Mouse (Mus musculus): Measurements from ENCODE around the gene Camk2n1. TPM values are rescaled to one million over a fixed set of nuclear protein-coding genes. Genes with fewer than 3 reads are reported as not detected.

Gene Camk2n1
- polyA plus RNA-seq, 1 experiment, result 12.1 TPM

GRCm38 (mm10) chr4:138449636-138450314 is 4.3 kb upstream of the Camk2n1 start:
- Histone ChIP-seq H3K9me3 (replicated peaks; ENCODE audit: control insufficient read depth, insufficient read depth, low read length, poor library complexity, severe bottlenecking) (no peaks in the 10 kb centered on the region), H3K4me1 (ENCODE audit: control insufficient read depth, insufficient read depth, low read length) (peaks cover 18% of the 10 kb centered on the region), H3K4me3 (ENCODE audit: low read depth, low read length) (no peak overlapping the region), H3K36me3 (ENCODE audit: control insufficient read depth, insufficient read depth, low read length, poor library complexity, severe bottlenecking) (no peaks in the 10 kb centered on the region), H3K27me3 (ENCODE audit: control insufficient read depth, insufficient read depth, low read length, poor library complexity, severe bottlenecking) (no peaks in the 10 kb centered on the region), H3K9ac (ENCODE audit: low read depth, poor library complexity, severe bottlenecking) (no peak overlapping the region), H3K27ac (ENCODE audit: insufficient read depth, low read length) (peak overlapping the region; percentile 19)
- TF ChIP-seq POLR2A (IDR thresholded peaks at IDR 0.05; ENCODE audit: insufficient read depth, low read length) (no peak), CTCF (IDR thresholded peaks at IDR 0.05; ENCODE audit: low read depth, low read length) (no peak), EP300 (IDR thresholded peaks at IDR 0.05; ENCODE audit: insufficient read depth, low read depth, low read length) (peak; percentile 60)

- peaks cover 16% of the 10 kb centered on the region for H3K4me1 ChIP-seq (ENCODE audit: control insufficient read depth, insufficient read depth, low read length)
- H3K36me3 ChIP-seq (ENCODE audit: control insufficient read depth, insufficient read depth, low read length, poor library complexity, severe bottlenecking), result no peaks in the 10 kb centered on the region
Measured at GRCm38 (mm10) chr4:138452306-138453096, 1.6 kb upstream of the Camk2n1 start.

GRCm38 (mm10) chr4:138453097-138453752 is 889 bp upstream of the Camk2n1 start:
- no peaks in the 10 kb centered on the region for H3K27me3 ChIP-seq (ENCODE audit: control insufficient read depth, insufficient read depth, low read length, poor library complexity, severe bottlenecking)

More at GRCm38 (mm10) chr4:138452306-138453096, 1.6 kb upstream of the Camk2n1 start:
- TF ChIP-seq EP300 (IDR thresholded peaks at IDR 0.05; ENCODE audit: insufficient read depth, low read depth, low read length) (0 out of 2 replicates have a peak, but pooled peaks have one; percentile 42), POLR2A (IDR thresholded peaks at IDR 0.05; ENCODE audit: insufficient read depth, low read length) (no peak)
- H3K9me3 ChIP-seq (replicated peaks; ENCODE audit: control insufficient read depth, insufficient read depth, low read length, poor library complexity, severe bottlenecking), result no peaks in the 10 kb centered on the region
- peak overlapping the region; percentile 10; the same call in 1 of the 2 replicates for H3K27ac ChIP-seq (ENCODE audit: insufficient read depth, low read length)
- H3K9ac ChIP-seq (ENCODE audit: low read depth, poor library complexity, severe bottlenecking), result no peak overlapping the region
- H3K4me3 ChIP-seq (ENCODE audit: low read depth, low read length), result no peak overlapping the region; the same call in 1 of the 2 replicates
- no peaks in the 10 kb centered on the region for H3K27me3 ChIP-seq (ENCODE audit: control insufficient read depth, insufficient read depth, low read length, poor library complexity, severe bottlenecking)

GRCm38 (mm10) chr4:138454571-138455140 is 542 bp downstream of the Camk2n1 start:
- H3K4me1 ChIP-seq (ENCODE audit: control insufficient read depth, insufficient read depth, low read length), result peaks cover 12% of the 10 kb centered on the region
- H3K9me3 ChIP-seq (replicated peaks; ENCODE audit: control insufficient read depth, insufficient read depth, low read length, poor library complexity, severe bottlenecking), result no peaks in the 10 kb centered on the region
- H3K36me3 ChIP-seq (ENCODE audit: control insufficient read depth, insufficient read depth, low read length, poor library complexity, severe bottlenecking), result no peaks in the 10 kb centered on the region
- H3K9ac ChIP-seq (ENCODE audit: low read depth, poor library complexity, severe bottlenecking), result peak overlapping the region; percentile 89
- peak overlapping the region; percentile 91 for H3K4me3 ChIP-seq (ENCODE audit: low read depth, low read length)
- TF ChIP-seq POLR2A (IDR thresholded peaks at IDR 0.05; ENCODE audit: insufficient read depth, low read length), result no peak
- no peak for TF ChIP-seq CTCF (IDR thresholded peaks at IDR 0.05; ENCODE audit: low read depth, low read length)
- no peak for TF ChIP-seq EP300 (IDR thresholded peaks at IDR 0.05; ENCODE audit: insufficient read depth, low read depth, low read length)
- no peaks in the 10 kb centered on the region for H3K27me3 ChIP-seq (ENCODE audit: control insufficient read depth, insufficient read depth, low read length, poor library complexity, severe bottlenecking)
- no peak overlapping the region for H3K27ac ChIP-seq (ENCODE audit: insufficient read depth, low read length)

More at GRCm38 (mm10) chr4:138453097-138453752, 889 bp upstream of the Camk2n1 start:
- H3K36me3 ChIP-seq (ENCODE audit: control insufficient read depth, insufficient read depth, low read length, poor library complexity, severe bottlenecking), result no peaks in the 10 kb centered on the region
- peak overlapping the region; percentile 89 for H3K9ac ChIP-seq (ENCODE audit: low read depth, poor library complexity, severe bottlenecking)
- H3K4me3 ChIP-seq (ENCODE audit: low read depth, low read length), result peak overlapping the region; percentile 72
- H3K9me3 ChIP-seq (replicated peaks; ENCODE audit: control insufficient read depth, insufficient read depth, low read length, poor library complexity, severe bottlenecking), result no peaks in the 10 kb centered on the region
- peaks cover 12% of the 10 kb centered on the region for H3K4me1 ChIP-seq (ENCODE audit: control insufficient read depth, insufficient read depth, low read length)
- H3K27ac ChIP-seq (ENCODE audit: insufficient read depth, low read length), result 0 out of 2 replicates have a peak overlapping the region, but pooled peaks have one; percentile 10
- TF ChIP-seq POLR2A (IDR thresholded peaks at IDR 0.05; ENCODE audit: insufficient read depth, low read length) (no peak), EP300 (IDR thresholded peaks at IDR 0.05; ENCODE audit: insufficient read depth, low read depth, low read length) (peak; percentile 79; the same call in 1 of the 2 replicates), CTCF (IDR thresholded peaks at IDR 0.05; ENCODE audit: low read depth, low read length) (no peak)

- Histone ChIP-seq H3K27me3 (ENCODE audit: control insufficient read depth, insufficient read depth, low read length, poor library complexity, severe bottlenecking) (no peaks in the 10 kb centered on the region), H3K4me3 (ENCODE audit: low read depth, low read length) (peak overlapping the region; percentile 91), H3K36me3 (ENCODE audit: control insufficient read depth, insufficient read depth, low read length, poor library complexity, severe bottlenecking) (no peaks in the 10 kb centered on the region), H3K9ac (ENCODE audit: low read depth, poor library complexity, severe bottlenecking) (peak overlapping the region; percentile 89), H3K4me1 (ENCODE audit: control insufficient read depth, insufficient read depth, low read length) (peaks cover 10% of the 10 kb centered on the region), H3K9me3 (replicated peaks; ENCODE audit: control insufficient read depth, insufficient read depth, low read length, poor library complexity, severe bottlenecking) (no peaks in the 10 kb centered on the region), H3K27ac (ENCODE audit: insufficient read depth, low read length) (no peak overlapping the region)
- TF ChIP-seq EP300 (IDR thresholded peaks at IDR 0.05; ENCODE audit: insufficient read depth, low read depth, low read length) (no peak), POLR2A (IDR thresholded peaks at IDR 0.05; ENCODE audit: insufficient read depth, low read length) (no peak), CTCF (IDR thresholded peaks at IDR 0.05; ENCODE audit: low read depth, low read length) (no peak)
Measured at GRCm38 (mm10) chr4:138455141-138455955, 1.2 kb downstream of the Camk2n1 start.
